Mouse (Mus musculus) hindbrain, embryonic 15.5 days (tissue): ENCODE measurements around the gene 4933405L10Rik. TPM values are rescaled to one million over a fixed set of nuclear protein-coding genes. Genes with fewer than 3 reads are reported as not detected.

ENCODE experiments used
- ATAC-seq: fragments of 200-750 bp; cut with Nextera tagmentation; 2 replicates; pipeline ENCODE4 v1.8.0; 2017; ENCODE audit warnings: low read depth, moderate number of reproducible peaks, moderate TSS enrichment; ENCODE audit not compliant: low FRiP score
- H3K27ac ChIP-seq: fragments of 300-500 bp; sonication (generic); replicated peaks from 2 replicates; pipeline ENCODE4 v1.5.1; 2015; ENCODE audit warnings: mild to moderate bottlenecking, inconsistent platforms
- H3K27me3 ChIP-seq: fragments of 300-500 bp; sonication (generic); 2 replicates; pipeline ENCODE4 v1.6.1; 2015; ENCODE audit warnings: control low read depth, inconsistent platforms
- H3K36me3 ChIP-seq: fragments of 300-500 bp; sonication (generic); 2 replicates; pipeline ENCODE4 v1.6.1; 2015; ENCODE audit warnings: control low read depth, inconsistent platforms
- H3K4me1 ChIP-seq: fragments of 300-500 bp; sonication (generic); replicated peaks from 2 replicates; pipeline ENCODE4 v1.6.1; 2015; ENCODE audit warnings: control low read depth, inconsistent platforms
- H3K4me2 ChIP-seq: fragments of 300-500 bp; sonication (generic); 2 replicates; pipeline ENCODE4 v1.6.1; 2015; ENCODE audit warnings: moderate library complexity, mild to moderate bottlenecking, inconsistent platforms
- H3K4me3 ChIP-seq: fragments of 300-500 bp; sonication (generic); 2 replicates; pipeline ENCODE4 v1.5.1; 2015; ENCODE audit warnings: mild to moderate bottlenecking, inconsistent platforms
- H3K9ac ChIP-seq: fragments of 300-500 bp; sonication (generic); 2 replicates; pipeline ENCODE4 v1.6.1; 2015; ENCODE audit warnings: inconsistent platforms
- H3K9me3 ChIP-seq: fragments of 300-500 bp; sonication (generic); 2 replicates; pipeline ENCODE4 v1.6.1; 2016; ENCODE audit warnings: control low read depth, inconsistent platforms
- WGBS: fragments of 180-500 bp; shearing (Covaris S2); methylation state at CpG from one replicate; pipeline ENCODE4 v1.1.7; 2015; 5-methylcytosine and 5-hydroxymethylcytosine counted together
- polyA plus RNA-seq: library from polyadenylated mRNA; unstranded; fragments of >200 nt; fragmentation: Nextera tagmentation; extraction: Ambion mirVana; gene quantifications from 2 replicates; pipeline ENCODE4 v1.2.1, GENCODE M21; 2015

4933405L10Rik gene
- 0.20 and 0.23 TPM in 2 replicates for polyA plus RNA-seq

- peak; percentile 83 for ATAC-seq
- Histone ChIP-seq H3K36me3 (peaks cover 10% of the 10 kb centered on the region), H3K9me3 (no peaks in the 10 kb centered on the region), H3K27ac (0 out of 2 replicates have a peak within 1 kb of the TSS, but pooled peaks have one; percentile 7), H3K4me1 (peaks cover 25% of the 10 kb centered on the region), H3K4me3 (peak within 1 kb of the TSS; percentile 77), H3K9ac (peak within 1 kb of the TSS; percentile 54), H3K4me2 (peak within 1 kb of the TSS; percentile 98), H3K27me3 (no peaks in the 10 kb centered on the region)
- under 1% methylated on average over 55 of the region's 55 CpGs for WGBS
Measured at GRCm38 (mm10) chr8:105707498-105708403, at the start of gene 4933405L10Rik, which contains the start of gene Enkd1. 4933405L10Rik (plus strand) TSS chr8:105707655. Enkd1 (minus strand) TSS chr8:105708210.

- 79% methylated on average over 3 of the region's 3 CpGs for WGBS
- no peak for ATAC-seq
- H3K27ac ChIP-seq, result no peak overlapping the region
- no peaks in the 10 kb centered on the region for H3K27me3 ChIP-seq
- H3K9ac ChIP-seq, result no peak overlapping the region
- no peaks in the 10 kb centered on the region for H3K9me3 ChIP-seq
- no peak overlapping the region for H3K4me3 ChIP-seq
- H3K36me3 ChIP-seq, result peaks cover 22% of the 10 kb centered on the region
- H3K4me2 ChIP-seq, result no peak overlapping the region
- H3K4me1 ChIP-seq, result no peaks in the 10 kb centered on the region
Measured at GRCm38 (mm10) chr8:105661167-105661566, 46.3 kb upstream of the 4933405L10Rik start.

- no peak overlapping the region for H3K9ac ChIP-seq
- 87% methylated on average over 1 of the region's 1 CpGs for whole genome bisulfite sequencing
- H3K9me3 ChIP-seq, result no peaks in the 10 kb centered on the region
- no peak overlapping the region for H3K4me2 ChIP-seq
- H3K4me3 ChIP-seq, result no peak overlapping the region
- H3K36me3 ChIP-seq, result peaks cover 81% of the 10 kb centered on the region
- no peaks in the 10 kb centered on the region for H3K4me1 ChIP-seq
- H3K27me3 ChIP-seq, result no peaks in the 10 kb centered on the region
- H3K27ac ChIP-seq, result no peak overlapping the region
- ATAC-seq, result no peak
Measured at GRCm38 (mm10) chr8:105677891-105678290, 29.6 kb upstream of the 4933405L10Rik start.

GRCm38 (mm10) chr8:105685325-105685724 is 22.1 kb upstream of the 4933405L10Rik start:
- Histone ChIP-seq H3K4me1 (0 out of 2 replicates have a peak, but pooled peaks cover 5% of the 10 kb centered on the region), H3K36me3 (peaks cover 33% of the 10 kb centered on the region), H3K27me3 (no peaks in the 10 kb centered on the region), H3K4me2 (no peak overlapping the region), H3K9ac (no peak overlapping the region), H3K27ac (no peak overlapping the region), H3K9me3 (no peaks in the 10 kb centered on the region), H3K4me3 (no peak overlapping the region)
- no peak for ATAC-seq
- 84% methylated on average over 7 of the region's 7 CpGs for WGBS

GRCm38 (mm10) chr8:105685796-105686308 is 21.6 kb upstream of the 4933405L10Rik start, which contains the start of gene Carmil2:
Carmil2 (plus strand) TSS chr8:105686274.
- H3K36me3 ChIP-seq, result peaks cover 28% of the 10 kb centered on the region
- ATAC-seq, result 0 out of 2 replicates have a peak, but pooled peaks have one; percentile 21
- WGBS, result 16% methylated on average over 26 of the region's 26 CpGs
- H3K4me2 ChIP-seq, result peak within 1 kb of the TSS; percentile 17; the same call in 1 of the 2 replicates
- no peak within 1 kb of the TSS for H3K4me3 ChIP-seq
- H3K27me3 ChIP-seq, result no peaks in the 10 kb centered on the region
- no peak within 1 kb of the TSS for H3K9ac ChIP-seq
- H3K4me1 ChIP-seq, result 0 out of 2 replicates have a peak, but pooled peaks cover 5% of the 10 kb centered on the region
- no peak within 1 kb of the TSS for H3K27ac ChIP-seq
- no peaks in the 10 kb centered on the region for H3K9me3 ChIP-seq

GRCm38 (mm10) chr8:105686551-105686950 is 20.9 kb upstream of the 4933405L10Rik start:
- no peak for ATAC-seq
- H3K4me3 ChIP-seq, result no peak overlapping the region
- no peaks in the 10 kb centered on the region for H3K9me3 ChIP-seq
- no peak overlapping the region for H3K27ac ChIP-seq
- 68% methylated on average over 6 of the region's 6 CpGs for WGBS
- no peak overlapping the region for H3K9ac ChIP-seq
- peaks cover 21% of the 10 kb centered on the region for H3K36me3 ChIP-seq
- H3K27me3 ChIP-seq, result no peaks in the 10 kb centered on the region
- H3K4me1 ChIP-seq, result 0 out of 2 replicates have a peak, but pooled peaks cover 5% of the 10 kb centered on the region
- no peak overlapping the region for H3K4me2 ChIP-seq

GRCm38 (mm10) chr8:105687512-105687911 is 19.9 kb upstream of the 4933405L10Rik start:
- ATAC-seq, result no peak
- 66% methylated on average over 8 of the region's 8 CpGs for WGBS
- Histone ChIP-seq H3K27me3 (no peaks in the 10 kb centered on the region), H3K4me2 (no peak overlapping the region), H3K4me3 (no peak overlapping the region), H3K9ac (no peak overlapping the region), H3K36me3 (peaks cover 12% of the 10 kb centered on the region), H3K4me1 (0 out of 2 replicates have a peak, but pooled peaks cover 5% of the 10 kb centered on the region), H3K9me3 (no peaks in the 10 kb centered on the region), H3K27ac (no peak overlapping the region)

GRCm38 (mm10) chr8:105688242-105688752 is 19.2 kb upstream of the 4933405L10Rik start:
- 71% methylated on average over 14 of the region's 14 CpGs for WGBS
- Histone ChIP-seq H3K27me3 (no peaks in the 10 kb centered on the region), H3K36me3 (peaks cover 4% of the 10 kb centered on the region; the same call in 1 of the 2 replicates), H3K4me3 (no peak overlapping the region), H3K27ac (no peak overlapping the region), H3K9me3 (no peaks in the 10 kb centered on the region), H3K4me2 (no peak overlapping the region), H3K4me1 (0 out of 2 replicates have a peak, but pooled peaks cover 5% of the 10 kb centered on the region), H3K9ac (no peak overlapping the region)
- ATAC-seq, result no peak

- no peaks in the 10 kb centered on the region for H3K27me3 ChIP-seq
- peaks cover 14% of the 10 kb centered on the region for H3K4me1 ChIP-seq
- H3K4me2 ChIP-seq, result no peak overlapping the region
- no peaks in the 10 kb centered on the region for H3K36me3 ChIP-seq
- H3K9me3 ChIP-seq, result no peaks in the 10 kb centered on the region
- H3K27ac ChIP-seq, result no peak overlapping the region
- no peak overlapping the region for H3K9ac ChIP-seq
- no peak overlapping the region for H3K4me3 ChIP-seq
- ATAC-seq, result no peak
- WGBS, result 62% methylated on average over 35 of the region's 35 CpGs
Measured at GRCm38 (mm10) chr8:105689256-105689982, 18.0 kb upstream of the 4933405L10Rik start.

GRCm38 (mm10) chr8:105689983-105690360 is 17.5 kb upstream of the 4933405L10Rik start:
- no peak overlapping the region for H3K27ac ChIP-seq
- H3K4me2 ChIP-seq, result no peak overlapping the region
- no peak overlapping the region for H3K9ac ChIP-seq
- H3K36me3 ChIP-seq, result no peaks in the 10 kb centered on the region
- H3K4me3 ChIP-seq, result no peak overlapping the region
- no peaks in the 10 kb centered on the region for H3K27me3 ChIP-seq
- ATAC-seq, result no peak
- H3K9me3 ChIP-seq, result no peaks in the 10 kb centered on the region
- WGBS, result 93% methylated on average over 9 of the region's 9 CpGs
- H3K4me1 ChIP-seq, result peaks cover 19% of the 10 kb centered on the region

GRCm38 (mm10) chr8:105690978-105691377 is 16.5 kb upstream of the 4933405L10Rik start:
- Histone ChIP-seq H3K9me3 (no peaks in the 10 kb centered on the region), H3K4me2 (no peak overlapping the region), H3K27ac (no peak overlapping the region), H3K27me3 (no peaks in the 10 kb centered on the region), H3K9ac (no peak overlapping the region), H3K36me3 (peaks cover 6% of the 10 kb centered on the region), H3K4me3 (no peak overlapping the region), H3K4me1 (peaks cover 24% of the 10 kb centered on the region)
- 87% methylated on average over 14 of the region's 14 CpGs for WGBS
- ATAC-seq, result no peak
